Mouse (Mus musculus) heart, postnatal 0 days (tissue): ENCODE measurements around the gene Rpusd3. TPM values are rescaled to one million over a fixed set of nuclear protein-coding genes. Genes with fewer than 3 reads are reported as not detected.
A peak's percentile ranks its signal among the peaks of the same experiment; 100 is the strongest.

Experiments used
- ATAC-seq: fragments of 200-750 bp; cut with Nextera tagmentation; 2 replicates; pipeline ENCODE4 v1.8.0; 2017; ENCODE audit warnings: low read depth, moderate number of reproducible peaks, moderate library complexity; ENCODE audit not compliant: insufficient read depth
- DNase-seq: peaks from one replicate; pipeline ENCODE4 v3.0.0-alpha.2; 2016; ENCODE audit warnings: low spot score
- H3K27ac ChIP-seq: fragments of 300-500 bp; sonication (generic); 2 replicates; pipeline ENCODE4 v1.5.1; 2014; ENCODE audit warnings: low read depth, mild to moderate bottlenecking
- H3K27me3 ChIP-seq: fragments of 300-500 bp; sonication (generic); 2 replicates; pipeline ENCODE4 v1.6.1; 2014; ENCODE audit warnings: low read length, mixed read lengths; ENCODE audit not compliant: control insufficient read depth, insufficient read depth
- H3K36me3 ChIP-seq: fragments of 300-500 bp; sonication (generic); replicated peaks from 2 replicates; pipeline ENCODE4 v1.6.1; 2014; ENCODE audit warnings: low read length, mixed read lengths; ENCODE audit not compliant: control insufficient read depth, insufficient read depth
- H3K4me1 ChIP-seq: fragments of 300-500 bp; sonication (generic); 2 replicates; pipeline ENCODE4 v1.6.1; 2014; ENCODE audit warnings: antibody characterized with exemption; ENCODE audit not compliant: control insufficient read depth, insufficient read depth
- H3K4me2 ChIP-seq: fragments of 300-500 bp; sonication (generic); 2 replicates; pipeline ENCODE4 v1.6.1; 2014; ENCODE audit warnings: low read depth, mild to moderate bottlenecking, low read length, moderate library complexity
- H3K4me3 ChIP-seq: fragments of 300-500 bp; sonication (generic); 2 replicates; pipeline ENCODE4 v1.5.1; 2014; ENCODE audit warnings: low read depth, low read length
- H3K9ac ChIP-seq: fragments of 300-500 bp; sonication (generic); replicated peaks from 2 replicates; pipeline ENCODE4 v1.6.1; 2014; ENCODE audit warnings: low read depth, low read length, mixed read lengths
- H3K9me3 ChIP-seq: fragments of 300-500 bp; sonication (generic); replicated peaks from 2 replicates; pipeline ENCODE4 v1.6.1; 2016; ENCODE audit warnings: low read length; ENCODE audit not compliant: control insufficient read depth
- CTCF ChIP-seq: IDR thresholded peaks from 2 replicates; pipeline ENCODE4 v1.5.1; 2016; ENCODE audit warnings: antibody characterized with exemption, control low read depth, low read depth
- EP300 ChIP-seq: IDR thresholded peaks from 2 replicates; pipeline ENCODE4 v1.6.1; 2016; ENCODE audit warnings: antibody characterized with exemption, low read depth
- WGBS: fragments of 180-500 bp; shearing (Covaris S2); extraction: QIAGEN DNeasy Blood & Tissue Kit; methylation state at CpG from one replicate; pipeline ENCODE4 v1.1.7; 2014; 5-methylcytosine and 5-hydroxymethylcytosine counted together
- polyA plus RNA-seq: library from polyadenylated mRNA; unstranded; fragments of >200 nt; fragmentation: Nextera tagmentation; extraction: Ambion mirVana; gene quantifications from 2 replicates; pipeline ENCODE4 v1.2.1, GENCODE M21; 2015
- total RNA-seq: library from RNA; depleted of rRNA; stranded (reverse); fragments of >200 nt; gene quantifications from 2 replicates; pipeline ENCODE4 v1.2.3, GENCODE M21; 2014; ENCODE audit warnings: low replicate concordance; rRNA removed

Gene Rpusd3
- 15.0 and 23.2 TPM in 2 replicates for total RNA-seq
- polyA plus RNA-seq = 12.8 and 15.5 TPM in 2 replicates

GRCm38 (mm10) chr6:113419199-113419587 lies at the start of gene Rpusd3:
Gene Rpusd3 (minus strand): TSS chr6:113419340.
- ATAC-seq = peak; percentile 98
- WGBS = under 1% methylated on average over 25 of the region's 25 CpGs

GRCm38 (mm10) chr6:113468512-113468911 lies 49.4 kb upstream of the Rpusd3 start:
- no peaks in the 10 kb centered on the region for H3K9me3 ChIP-seq
- TF ChIP-seq CTCF (no peak), EP300 (no peak)
- H3K36me3 ChIP-seq = no peaks in the 10 kb centered on the region
- no peak overlapping the region for H3K4me3 ChIP-seq
- no peak overlapping the region for H3K4me2 ChIP-seq
- DNase-seq (no peak), ATAC-seq (no peak)
- no peak overlapping the region for H3K9ac ChIP-seq
- WGBS = 70% methylated on average over 3 of the region's 3 CpGs
- peaks cover 20% of the 10 kb centered on the region; the same call in 1 of the 2 replicates for H3K4me1 ChIP-seq
- peaks cover 12% of the 10 kb centered on the region; the same call in 1 of the 2 replicates for H3K27me3 ChIP-seq
- H3K27ac ChIP-seq = no peak overlapping the region

More at GRCm38 (mm10) chr6:113419199-113419587, at the start of gene Rpusd3:
- Histone ChIP-seq H3K4me1 (peaks cover 9% of the 10 kb centered on the region; the same call in 1 of the 2 replicates), H3K36me3 (peaks cover 8% of the 10 kb centered on the region; the same call in 1 of the 2 replicates), H3K27me3 (no peaks in the 10 kb centered on the region), H3K27ac (no peak within 1 kb of the TSS), H3K4me2 (peak within 1 kb of the TSS; percentile 82), H3K4me3 (peak within 1 kb of the TSS; percentile 64), H3K9ac (peak within 1 kb of the TSS; percentile 67), H3K9me3 (no peaks in the 10 kb centered on the region)
- no peak for TF ChIP-seq EP300
- no peak for TF ChIP-seq CTCF
- DNase-seq = peak; percentile 95

GRCm38 (mm10) chr6:113465602-113466001 lies 46.5 kb upstream of the Rpusd3 start:
- Histone ChIP-seq H3K27me3 (peaks cover 12% of the 10 kb centered on the region; the same call in 1 of the 2 replicates), H3K4me2 (no peak overlapping the region), H3K36me3 (no peaks in the 10 kb centered on the region), H3K9me3 (no peaks in the 10 kb centered on the region), H3K4me3 (no peak overlapping the region), H3K4me1 (0 out of 2 replicates have a peak, but pooled peaks cover 5% of the 10 kb centered on the region), H3K9ac (no peak overlapping the region), H3K27ac (no peak overlapping the region)
- ATAC-seq = no peak
- peak; percentile 14 for DNase-seq
- 39% methylated on average over 5 of the region's 5 CpGs for WGBS
- TF ChIP-seq EP300 = no peak
- TF ChIP-seq CTCF = peak; percentile 58

GRCm38 (mm10) chr6:113464040-113464439 lies 44.9 kb upstream of the Rpusd3 start:
- Histone ChIP-seq H3K27me3 (0 out of 2 replicates have a peak, but pooled peaks cover 3% of the 10 kb centered on the region), H3K4me3 (no peak overlapping the region), H3K9ac (no peak overlapping the region), H3K27ac (no peak overlapping the region), H3K4me1 (no peaks in the 10 kb centered on the region), H3K36me3 (no peaks in the 10 kb centered on the region), H3K9me3 (no peaks in the 10 kb centered on the region), H3K4me2 (no peak overlapping the region)
- 49% methylated on average over 7 of the region's 7 CpGs for WGBS
- ATAC-seq = no peak
- DNase-seq = no peak
- TF ChIP-seq EP300 (no peak), CTCF (no peak)

GRCm38 (mm10) chr6:113458635-113459034 lies 39.5 kb upstream of the Rpusd3 start:
- Histone ChIP-seq H3K27ac (no peak overlapping the region), H3K4me3 (no peak overlapping the region), H3K9me3 (no peaks in the 10 kb centered on the region), H3K4me2 (no peak overlapping the region), H3K4me1 (no peaks in the 10 kb centered on the region), H3K9ac (no peak overlapping the region), H3K27me3 (no peaks in the 10 kb centered on the region), H3K36me3 (no peaks in the 10 kb centered on the region)
- TF ChIP-seq EP300 = no peak
- TF ChIP-seq CTCF = no peak
- ATAC-seq (no peak), DNase-seq (no peak)
- WGBS = 53% methylated on average over 10 of the region's 10 CpGs

DNA sequence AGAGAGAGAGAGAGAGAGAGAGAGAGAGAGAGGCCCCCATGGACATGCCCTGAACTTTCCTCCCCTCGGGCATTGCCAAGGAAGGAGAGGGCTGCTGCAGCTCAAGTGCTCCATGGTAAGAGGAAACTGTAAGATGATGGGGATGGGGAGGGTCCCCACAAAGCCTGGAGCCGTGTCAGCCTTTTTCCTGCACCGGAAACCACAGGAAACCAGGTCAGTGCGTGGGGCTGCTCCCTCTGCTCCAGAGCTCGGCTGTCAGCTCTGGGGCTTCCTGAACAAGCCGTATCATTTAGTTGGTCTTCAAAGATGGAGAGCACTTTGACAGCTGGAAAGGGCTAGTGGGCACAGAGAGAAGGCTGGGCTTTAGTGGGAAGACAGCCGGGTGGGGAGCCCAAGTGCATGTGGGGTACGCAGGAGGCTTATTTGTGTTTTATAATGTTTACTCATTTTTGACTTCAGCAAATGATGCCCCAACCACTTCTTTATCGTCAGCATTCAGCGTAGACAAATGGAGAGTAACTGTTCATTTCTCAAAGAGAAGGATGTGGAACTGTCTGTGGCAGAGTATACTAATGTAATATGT lies 38.9 kb upstream of the Rpusd3 start, which contains the start of gene Il17re:
Gene Il17re, plus strand, starts transcription at position 533 of the 583 bp plus-strand sequence.
- ATAC-seq = no peak
- no peak for TF ChIP-seq CTCF
- no peak for TF ChIP-seq EP300
- H3K4me1 ChIP-seq = no peaks in the 10 kb centered on the region
- no peaks in the 10 kb centered on the region for H3K36me3 ChIP-seq
- no peak within 1 kb of the TSS for H3K4me3 ChIP-seq
- H3K9ac ChIP-seq = no peak within 1 kb of the TSS
- DNase-seq = no peak
- no peaks in the 10 kb centered on the region for H3K27me3 ChIP-seq
- no peak within 1 kb of the TSS for H3K27ac ChIP-seq
- WGBS = 64% methylated on average over 9 of the region's 10 CpGs
- H3K9me3 ChIP-seq = no peaks in the 10 kb centered on the region
- H3K4me2 ChIP-seq = no peak within 1 kb of the TSS
